Mouse (Mus musculus): ENCODE measurements at regions not wholly inside any gene's neighbourhood (a gene's known extent, or its start where the extent isn't known, plus 50 kb on each side); places are given as distances from the start of the nearest gene placed in this dataset.

- DNase-seq (ENCODE audit: extremely low read depth) = no peak
- dilution Hi-C loops (cut with MboI; ENCODE audit: extremely low pct_ligation_motif_present, extremely low pct_unique_long_range_greater_than_20kb, low sequenced_read_pairs) (no loop called here), in situ Hi-C loops (cut with MboI; ENCODE audit: low pct_ligation_motif_present, low pct_unique_long_range_greater_than_20kb, low sequenced_read_pairs) (no loop called here)
- Histone ChIP-seq H3K9ac (ENCODE audit: insufficient read depth, low read depth) (no peak overlapping the region), H3K4me3 (replicated peaks in 1 of 3; ENCODE audit: low read depth in 2 of 3, low read length in 2 of 3, poor library complexity in 1 of 3) (no peak overlapping the region), H3K9me3 (replicated peaks; ENCODE audit: low read length) (no peaks in the 10 kb centered on the region), H3K27me3 (replicated peaks) (no peaks in the 10 kb centered on the region), H3K79me2 (replicated peaks; ENCODE audit: control insufficient read depth, extremely low read depth, insufficient read depth, poor library complexity, severe bottlenecking) (no peaks in the 10 kb centered on the region), H3K4me1 (ENCODE audit: control insufficient read depth in 1 of 2, insufficient read depth in 2 of 2) (peaks cover 0 to 3% of the 10 kb centered on the region in 2 experiments; a peak in 1 of 4 replicates), H3K27ac (ENCODE audit: insufficient read depth, low read depth) (no peak overlapping the region), H3K4me2 (ENCODE audit: insufficient read depth, low read depth, poor library complexity, severe bottlenecking) (no peak overlapping the region), H3K36me3 (replicated peaks in 1 of 2; ENCODE audit: control insufficient read depth in 1 of 2, insufficient read depth in 1 of 2, low read length in 1 of 2) (no peaks in the 10 kb centered on the region)
- TF ChIP-seq JUN (IDR thresholded peaks at IDR 0.05; ENCODE audit: insufficient read depth, low read depth, low read length) (no peak), CTCF (conservative IDR thresholded peaks at IDR 0.05 in 1 of 2, IDR thresholded peaks at IDR 0.05 in 1 of 2; ENCODE audit: low read depth in 2 of 2, low read length in 2 of 2) (no peak), BHLHE40 (IDR thresholded peaks at IDR 0.05; ENCODE audit: low read depth, low read length) (no peak), UBTF (IDR thresholded peaks at IDR 0.05; ENCODE audit: low read depth, low read length) (no peak), POLR2A (IDR thresholded peaks at IDR 0.05; ENCODE audit: low read depth, low read length) (no peak), ZKSCAN1 (IDR thresholded peaks at IDR 0.05; ENCODE audit: borderline replicate concordance, low read depth, low read length) (no peak), E2F4 (IDR thresholded peaks at IDR 0.05; ENCODE audit: insufficient replicate concordance, low read depth, low read length) (no peak), PAX5 (IDR thresholded peaks at IDR 0.05; ENCODE audit: low read length) (no peak), RCOR1 (conservative IDR thresholded peaks at IDR 0.05; ENCODE audit: low read depth, low read length) (no peak), ELF1 (IDR thresholded peaks at IDR 0.05; ENCODE audit: low read depth, low read length) (no peak), USF2 (conservative IDR thresholded peaks at IDR 0.05; ENCODE audit: low read depth, low read length) (no peak), SIN3A (IDR thresholded peaks at IDR 0.05; ENCODE audit: low read length) (no peak)
Observed at GRCm38 (mm10) chr17:9817056-9817455, 147.5 kb upstream of the Pabpc6 start.

GRCm38 (mm10) chr17:9797069-9797468 lies 127.6 kb upstream of the Pabpc6 start:
- TF ChIP-seq USF1 (IDR thresholded peaks at IDR 0.05; ENCODE audit: low read depth, low read length) (no peak), GABPA (IDR thresholded peaks at IDR 0.05; ENCODE audit: insufficient replicate concordance, low read depth, low read length) (no peak), NRF1 (IDR thresholded peaks at IDR 0.05; ENCODE audit: low read depth, low read length) (no peak), ETS1 (conservative IDR thresholded peaks at IDR 0.05; ENCODE audit: low read depth, low read length) (no peak), UBTF (IDR thresholded peaks at IDR 0.05; ENCODE audit: low read depth, low read length) (no peak), JUN (IDR thresholded peaks at IDR 0.05; ENCODE audit: insufficient read depth, low read depth, low read length) (no peak), MAZ (IDR thresholded peaks at IDR 0.05; ENCODE audit: low read depth, low read length) (no peak), MAFK (IDR thresholded peaks at IDR 0.05; ENCODE audit: insufficient replicate concordance, low read length) (no peak), USF2 (conservative IDR thresholded peaks at IDR 0.05; ENCODE audit: low read depth, low read length) (no peak), JUND (conservative IDR thresholded peaks at IDR 0.05; ENCODE audit: low read depth, low read length) (no peak), PAX5 (IDR thresholded peaks at IDR 0.05; ENCODE audit: low read length) (no peak)
- in situ Hi-C loops (cut with MboI; ENCODE audit: low pct_ligation_motif_present, low pct_unique_long_range_greater_than_20kb, low sequenced_read_pairs) = no loop called here
- dilution Hi-C loops (cut with MboI; ENCODE audit: extremely low pct_ligation_motif_present, extremely low pct_unique_long_range_greater_than_20kb, low sequenced_read_pairs) = no loop called here
- DNase-seq (ENCODE audit: extremely low read depth) = no peak
- Histone ChIP-seq H3K27ac (ENCODE audit: insufficient read depth, low read depth) (no peak overlapping the region), H3K4me1 (ENCODE audit: control insufficient read depth in 1 of 2, insufficient read depth in 2 of 2) (no peaks in the 10 kb centered on the region; a peak in 1 of 4 replicates), H3K9me3 (replicated peaks; ENCODE audit: low read length) (no peaks in the 10 kb centered on the region), H3K27me3 (replicated peaks) (no peaks in the 10 kb centered on the region), H3K9ac (ENCODE audit: insufficient read depth, low read depth) (no peak overlapping the region), H3K4me3 (replicated peaks in 1 of 3; ENCODE audit: low read depth in 2 of 3, low read length in 2 of 3, poor library complexity in 1 of 3) (no peak overlapping the region), H3K79me2 (replicated peaks; ENCODE audit: control insufficient read depth, extremely low read depth, insufficient read depth, poor library complexity, severe bottlenecking) (no peaks in the 10 kb centered on the region), H3K4me2 (ENCODE audit: insufficient read depth, low read depth, poor library complexity, severe bottlenecking) (no peak overlapping the region), H3K36me3 (replicated peaks in 1 of 2; ENCODE audit: control insufficient read depth in 1 of 2, insufficient read depth in 1 of 2, low read length in 1 of 2) (no peaks in the 10 kb centered on the region)
